Mouse (Mus musculus): ENCODE measurements at regions not wholly inside any gene's neighbourhood (a gene's known extent, or its start where the extent isn't known, plus 50 kb on each side); places are given as distances from the start of the nearest gene placed in this dataset.

DNA sequence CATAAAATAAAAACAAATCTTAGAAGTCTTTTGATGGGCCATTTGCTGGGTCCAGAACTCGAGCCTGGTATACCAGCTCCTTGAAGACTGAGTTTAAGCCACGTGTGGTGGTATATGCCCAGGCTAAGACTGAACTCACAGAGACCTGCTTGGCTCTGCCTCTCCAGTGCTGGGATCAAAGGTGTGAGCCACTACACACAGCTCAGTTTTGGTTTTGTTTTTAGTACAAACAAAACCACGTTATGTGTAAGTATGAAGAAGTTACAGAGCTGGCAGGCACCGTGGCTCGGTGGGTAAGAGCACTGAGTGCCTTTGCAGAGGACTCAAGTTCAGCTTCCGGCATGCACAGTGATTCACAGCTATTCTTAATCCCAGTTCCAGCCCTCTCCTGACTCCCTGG is 75.6 kb downstream of the Wdr5 start:
- DNase-seq (ENCODE audit: low read depth, low spot score): peak; percentile 34

DNA sequence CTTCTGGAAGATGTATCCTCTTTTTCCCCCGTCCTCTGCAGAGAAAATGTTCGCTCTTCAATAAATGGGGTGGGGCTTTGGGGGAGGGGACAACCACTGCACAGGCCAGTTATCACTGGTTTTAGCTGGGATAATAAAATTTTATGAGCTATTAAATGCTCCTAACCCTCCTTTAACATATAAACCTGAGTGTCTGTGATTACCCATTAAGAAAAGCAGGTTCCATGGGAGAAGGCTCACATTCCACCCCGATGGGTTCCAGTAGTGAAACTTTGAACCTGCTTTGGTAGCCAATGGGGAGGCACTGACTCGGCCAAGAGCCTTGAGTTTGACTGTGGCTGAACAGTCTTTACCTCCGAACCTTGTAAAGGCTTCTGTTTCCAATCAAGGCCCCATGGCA is 76.7 kb downstream of the Wdr5 start:
- DNase-seq (ENCODE audit: low read depth, low spot score): no peak

DNA sequence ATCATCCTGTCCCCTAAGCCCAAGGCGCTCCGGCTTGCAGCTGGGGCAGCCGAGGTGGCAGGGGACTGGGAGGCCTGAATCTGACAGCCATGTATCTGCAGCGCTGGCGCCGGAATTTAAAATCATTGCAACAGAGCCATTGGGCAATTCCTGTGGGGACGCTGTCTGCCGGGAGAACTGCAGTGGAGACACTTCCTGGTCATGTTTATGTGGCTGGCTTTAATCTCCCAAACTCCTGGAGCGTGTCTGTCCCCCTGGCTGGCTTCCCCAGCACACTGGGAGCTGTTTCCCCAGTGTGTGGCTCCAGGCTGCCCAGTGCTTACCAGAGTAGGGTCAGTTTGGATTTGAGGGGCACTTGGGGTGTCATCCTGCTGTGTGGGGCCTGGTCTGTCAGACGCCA is 78.4 kb downstream of the Wdr5 start:
- DNase-seq (ENCODE audit: low read depth, low spot score): no peak

DNA sequence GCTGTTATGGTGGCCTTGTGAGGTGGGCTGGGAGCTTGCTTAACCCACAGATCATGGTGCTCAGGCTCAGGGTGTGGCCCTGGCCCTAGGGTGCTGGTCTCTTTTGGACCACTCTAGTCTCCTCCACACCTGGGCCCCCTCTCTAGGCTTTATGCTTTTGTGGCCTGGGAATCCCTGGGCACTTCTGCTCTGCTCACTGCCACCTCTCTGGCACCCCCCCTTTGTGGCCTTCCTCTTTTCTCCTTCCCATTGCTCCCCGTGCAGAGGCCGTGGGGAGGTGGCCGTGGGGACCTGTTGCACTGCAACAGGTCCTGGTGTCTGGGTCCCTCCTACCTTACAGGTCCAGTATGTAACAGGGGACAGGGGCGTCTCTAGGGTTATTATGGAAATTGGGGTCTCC is 80.3 kb downstream of the Wdr5 start:
- no peak for DNase-seq (ENCODE audit: low read depth, low spot score)

DNA sequence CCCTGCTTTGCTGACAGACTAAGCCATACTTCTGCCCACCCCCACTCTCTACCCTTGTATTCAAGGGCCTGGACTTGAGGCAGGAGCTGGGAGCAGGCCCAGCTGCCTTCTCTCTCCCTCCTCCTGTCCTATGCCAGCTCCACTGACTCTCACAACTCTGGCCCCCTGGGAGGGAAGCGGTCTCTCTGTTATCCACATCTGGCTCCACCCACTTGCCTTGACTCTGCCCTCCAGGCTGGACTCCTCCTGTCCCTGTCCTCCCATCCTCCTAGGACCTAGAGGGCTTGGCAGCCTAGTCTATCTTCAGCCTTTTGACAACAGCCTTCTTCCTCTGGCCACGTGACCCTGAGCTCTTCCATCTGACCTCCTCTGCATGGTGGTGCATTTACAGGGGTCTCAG is 80.0 kb upstream of the Rxra start:
- no peak for DNase-seq (ENCODE audit: low read depth, low spot score)

DNA sequence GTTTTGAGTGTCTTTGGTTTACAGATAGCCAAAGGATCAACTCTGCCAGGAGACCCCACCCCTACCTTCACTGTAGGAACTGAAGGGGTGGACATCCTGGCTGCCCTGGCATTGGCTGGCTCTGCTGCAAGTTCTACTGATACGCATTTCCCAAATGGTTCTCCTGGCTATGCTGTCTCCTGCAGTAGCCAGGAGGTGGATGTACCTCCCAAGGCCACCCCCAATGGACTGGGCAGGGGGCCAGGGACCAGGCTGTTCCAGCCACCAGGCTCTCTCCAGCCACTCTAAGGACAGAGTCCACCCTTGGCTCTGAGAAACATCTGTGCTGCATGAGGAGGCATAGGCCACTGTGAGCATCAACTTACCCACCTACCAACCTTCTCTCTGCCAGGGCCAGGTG is 79.3 kb upstream of the Rxra start:
- DNase-seq (ENCODE audit: low read depth, low spot score): no peak

DNA sequence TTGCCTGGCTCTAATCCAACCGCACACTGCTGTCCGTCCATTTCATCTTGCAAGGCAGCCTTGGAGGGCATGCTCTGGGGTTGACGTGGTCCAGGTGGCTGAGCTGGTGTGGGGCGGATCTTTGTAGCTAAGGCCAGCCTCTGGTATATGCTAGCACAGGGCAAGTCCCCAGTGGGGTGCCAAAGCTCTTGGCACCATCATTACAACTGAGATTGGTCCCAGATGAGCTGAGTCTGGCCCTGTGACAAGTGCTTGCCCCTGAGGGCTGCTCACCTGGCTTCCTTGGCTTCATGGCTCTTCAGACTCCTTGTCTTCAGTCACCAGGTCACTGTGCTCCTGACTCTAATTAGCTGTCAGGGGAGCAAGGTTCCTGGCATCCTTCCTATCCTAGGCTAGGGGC is 78.3 kb upstream of the Rxra start:
- DNase-seq (ENCODE audit: low read depth, low spot score): no peak

DNA sequence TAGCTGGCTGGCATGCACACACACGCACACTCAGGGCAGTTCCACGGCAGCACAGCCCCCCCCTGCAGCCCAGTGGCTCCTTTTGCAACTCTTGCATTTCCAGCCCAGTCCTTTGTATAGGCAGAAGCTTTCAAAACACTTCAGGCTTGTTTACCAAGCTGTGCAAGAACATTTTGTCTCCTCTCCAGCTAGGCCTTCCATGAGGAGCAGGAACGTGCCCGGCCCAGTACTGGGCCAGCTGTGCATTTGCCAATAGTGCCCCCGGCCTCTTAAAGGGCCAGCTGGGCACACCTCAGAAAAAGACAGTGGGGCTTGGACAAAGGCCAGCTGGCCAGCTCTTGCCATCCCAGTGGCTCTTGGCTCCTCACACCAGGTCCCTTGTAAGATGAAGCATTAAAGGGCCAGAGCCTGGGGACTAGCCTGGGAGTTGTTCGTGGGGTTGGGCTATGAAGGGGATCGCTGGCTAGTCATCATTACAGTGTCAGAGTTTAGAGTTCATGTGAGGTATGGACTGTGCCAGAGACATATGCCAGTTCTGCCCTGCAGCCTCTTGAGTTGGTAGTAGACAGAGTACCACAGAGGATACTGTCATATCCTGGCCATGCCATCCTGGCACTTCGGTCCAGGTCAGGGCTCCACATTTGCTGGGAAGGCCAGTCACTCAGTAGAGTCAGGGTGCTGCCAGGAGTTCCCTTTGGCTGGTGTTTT is 77.0 kb upstream of the Rxra start:
- no peak for DNase-seq (ENCODE audit: low read depth, low spot score)

DNA sequence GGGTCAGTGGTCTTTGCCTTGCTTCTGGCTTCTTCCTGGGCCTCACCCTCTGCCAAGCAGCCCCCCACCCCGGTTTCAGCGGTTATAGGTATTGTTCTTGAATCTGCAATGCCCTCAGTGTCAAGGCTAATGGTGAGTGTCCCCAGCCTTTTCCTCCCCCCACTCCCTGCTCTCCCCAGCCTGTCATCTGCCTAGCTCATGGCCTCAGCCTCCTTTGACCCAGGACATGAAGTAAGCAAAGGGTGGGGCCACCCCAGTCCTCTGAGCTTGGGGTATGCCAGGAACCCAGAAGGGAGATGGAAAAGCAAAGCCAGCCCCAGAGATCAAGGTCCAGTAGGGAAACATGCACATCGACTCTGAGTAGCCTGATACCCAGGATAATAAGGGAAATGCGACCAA is 76.5 kb upstream of the Rxra start:
- no peak for DNase-seq (ENCODE audit: low read depth, low spot score)

DNA sequence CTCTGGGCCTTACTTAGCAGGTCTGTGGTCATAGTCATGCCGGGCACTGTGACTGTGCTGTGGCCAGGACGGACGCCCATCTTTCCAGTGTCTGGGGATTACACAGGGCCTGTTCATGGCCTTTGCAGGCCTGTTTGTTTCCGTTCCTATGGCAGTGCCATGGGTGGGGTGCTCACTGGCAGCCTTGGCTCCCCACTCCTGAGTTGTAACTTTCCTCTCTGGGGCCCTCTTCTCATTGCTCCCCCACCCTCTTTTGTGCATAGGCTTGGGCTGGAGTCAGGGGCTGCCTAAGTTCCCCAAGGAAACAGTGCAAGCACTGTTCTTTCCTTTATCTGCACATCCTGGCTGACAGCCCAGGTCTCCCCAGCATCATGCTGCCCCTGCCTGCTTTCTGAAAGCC is 72.9 kb upstream of the Rxra start:
- DNase-seq (ENCODE audit: low read depth, low spot score): no peak

DNA sequence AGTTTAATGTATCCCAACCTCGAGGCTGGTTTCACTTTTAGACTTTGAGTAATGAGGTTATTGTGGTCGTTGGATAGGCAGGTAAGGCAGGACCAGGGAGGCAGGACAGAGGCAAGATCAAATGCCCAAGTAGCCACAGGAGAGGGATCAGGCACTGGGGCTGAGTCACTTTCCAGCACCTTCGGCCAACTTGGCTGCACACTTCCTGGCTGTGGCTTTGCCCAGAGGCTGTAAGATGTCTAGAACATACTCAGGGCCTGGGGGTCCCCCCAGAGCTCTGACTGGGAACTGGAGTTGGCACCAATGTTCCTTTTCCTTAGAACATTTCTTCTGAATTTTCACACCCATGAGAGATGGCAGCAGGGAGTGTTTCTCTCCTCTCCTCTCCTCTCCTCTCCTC is 71.7 kb upstream of the Rxra start:
- DNase-seq (ENCODE audit: low read depth, low spot score): no peak

DNA sequence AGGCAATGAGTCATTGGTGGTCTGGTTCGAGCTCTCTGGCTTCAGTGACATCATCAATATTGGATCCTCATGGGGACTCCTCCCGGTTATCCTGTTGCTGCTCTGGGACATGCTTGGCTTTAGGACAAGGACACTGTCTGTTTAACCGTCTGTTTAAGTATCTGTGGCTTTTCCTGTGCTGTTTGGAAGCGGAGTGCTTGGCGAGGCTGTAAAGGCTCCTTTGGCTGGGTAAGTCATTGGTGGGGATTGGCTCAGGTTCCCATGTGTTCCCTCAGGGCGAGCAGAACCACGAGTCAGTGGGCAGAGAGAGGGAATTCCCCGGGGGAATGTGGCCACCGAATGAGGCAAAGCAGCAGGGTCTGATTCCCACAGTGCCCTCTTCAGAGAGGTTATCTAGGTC is 69.4 kb upstream of the Rxra start:
- no peak for DNase-seq (ENCODE audit: low read depth, low spot score)

DNA sequence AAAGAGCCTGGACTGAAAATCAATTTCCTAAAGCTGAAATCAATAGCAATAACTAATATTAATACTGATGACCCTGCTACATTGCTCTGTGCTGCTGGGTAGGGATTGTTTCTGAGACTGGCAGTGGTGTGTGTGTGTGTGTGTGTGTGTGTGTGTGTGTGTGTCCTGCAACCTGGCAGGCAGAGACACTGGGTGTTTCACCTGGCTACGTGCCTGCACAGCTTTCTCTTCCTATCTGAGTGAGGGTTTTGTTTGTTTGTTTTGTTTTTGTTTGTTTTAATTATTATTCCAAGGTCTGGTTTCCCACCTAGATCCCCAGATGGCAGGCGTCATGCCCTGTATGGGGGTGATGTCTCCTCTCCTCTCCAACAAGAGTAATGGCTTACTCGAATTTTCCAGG is 54.5 kb upstream of the Rxra start:
- no peak for DNase-seq (ENCODE audit: low read depth, low spot score)

DNA sequence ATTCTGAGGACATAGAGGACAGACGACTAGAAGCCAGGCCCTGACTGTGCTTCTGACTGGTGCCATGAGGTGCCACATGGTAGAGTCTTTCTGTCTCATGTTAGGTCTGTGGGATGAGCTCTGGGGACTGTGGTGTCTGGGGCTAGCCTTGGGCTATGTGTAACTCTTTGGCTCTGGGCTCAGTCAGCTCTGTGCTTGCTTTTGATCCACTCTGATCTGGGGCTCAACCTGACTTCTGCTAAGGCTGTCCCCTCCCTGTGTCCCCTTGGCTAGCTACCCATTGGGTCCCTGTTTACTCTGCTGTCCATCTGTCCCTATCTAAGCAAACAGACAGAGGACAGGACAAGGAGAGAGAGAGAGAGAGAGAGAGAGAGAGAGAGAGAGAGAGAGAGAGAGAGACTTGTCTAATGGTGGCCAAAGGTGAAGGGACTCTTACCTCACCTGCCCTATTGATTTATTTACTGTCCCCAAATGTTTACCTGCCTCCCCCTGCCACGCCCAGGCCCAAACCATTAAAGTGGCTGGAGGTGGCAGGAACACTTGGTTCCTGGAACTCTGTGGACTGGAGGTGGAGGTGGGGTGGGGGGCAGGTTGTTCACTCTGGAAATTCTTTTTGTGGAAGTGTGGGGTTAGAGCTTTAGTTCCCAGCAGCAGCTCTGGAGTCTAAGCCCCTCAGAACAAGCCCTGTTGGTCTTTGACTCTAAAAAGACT is 51.4 kb upstream of the Rxra start:
- DNase-seq (ENCODE audit: low read depth, low spot score): no peak

All from A20 (cell line).